Mouse (Mus musculus): Measurements from ENCODE around the gene Kdf1. TPM values are rescaled to one million over a fixed set of nuclear protein-coding genes. Genes with fewer than 3 reads are reported as not detected.

Gene Kdf1
- under 1 TPM in 1 of 2 experiments, not detected in 1; 0.37 TPM for total RNA-seq (2021)
- long read RNA-seq = 0 reads

DNA sequence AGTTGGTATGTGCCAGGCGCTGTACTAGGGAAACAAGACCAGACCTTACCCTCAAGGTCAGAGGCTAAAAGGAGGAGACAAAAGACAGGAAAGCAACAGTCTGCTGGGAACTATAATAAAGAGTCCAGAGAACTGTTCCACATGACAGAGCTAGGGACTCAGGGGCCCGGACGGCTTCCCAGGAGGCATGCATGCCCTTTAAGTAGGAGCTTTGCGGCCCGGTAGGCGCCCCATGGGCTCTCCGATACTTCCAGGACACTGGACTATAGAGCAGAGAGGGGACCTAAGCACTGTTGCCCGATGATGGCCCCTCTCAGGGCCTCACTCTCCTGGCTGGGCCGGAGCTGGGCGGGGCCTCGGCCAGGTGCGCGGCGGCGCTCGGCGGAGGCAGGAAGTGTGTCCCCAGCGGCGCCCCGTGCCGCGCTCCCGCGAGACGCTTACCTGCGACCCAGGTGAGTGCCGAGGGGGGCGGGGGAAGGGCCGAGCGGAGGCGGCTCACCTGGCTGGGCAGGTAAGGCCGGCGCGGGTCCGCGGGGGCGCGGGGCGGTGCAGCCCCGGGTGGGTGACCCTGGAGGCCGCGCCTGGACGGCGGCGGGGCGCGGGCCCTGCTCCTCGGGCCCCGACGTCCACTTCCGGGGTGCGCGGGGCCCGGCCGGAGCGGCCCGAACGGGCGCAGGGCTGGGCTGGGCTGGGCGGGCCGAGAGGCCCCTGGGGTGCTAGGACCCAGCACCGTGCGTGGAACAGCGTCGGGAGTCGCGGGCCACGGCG, at the start of gene Kdf1:
Gene Kdf1, plus strand, starts transcription at position 363 of the 768 bp plus-strand sequence.
- no peak for DNase-seq (ENCODE audit: low spot score in 2 of 2)

DNA sequence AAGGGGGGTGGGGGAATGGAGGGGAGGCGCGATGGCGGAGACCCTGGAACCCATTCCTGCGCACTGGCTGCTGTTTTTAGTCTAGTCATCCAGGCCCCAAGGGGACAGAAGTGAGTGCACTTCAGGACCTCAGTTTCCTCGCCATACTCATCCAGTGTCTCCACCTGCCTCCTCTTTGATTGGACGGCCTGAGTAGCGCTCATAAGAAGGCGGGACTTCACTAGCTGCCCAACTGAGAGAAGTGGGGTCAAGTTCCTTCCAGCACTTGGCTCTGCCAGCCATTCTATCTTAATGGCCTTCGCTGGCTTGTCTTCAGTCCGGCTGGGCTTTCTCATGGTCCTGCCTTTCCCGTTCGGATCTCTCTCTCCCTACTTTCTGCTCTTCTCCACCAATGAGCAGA, 49.6 kb upstream of the Kdf1 start:
- DNase-seq (ENCODE audit: low spot score in 2 of 2) = no peak

DNA sequence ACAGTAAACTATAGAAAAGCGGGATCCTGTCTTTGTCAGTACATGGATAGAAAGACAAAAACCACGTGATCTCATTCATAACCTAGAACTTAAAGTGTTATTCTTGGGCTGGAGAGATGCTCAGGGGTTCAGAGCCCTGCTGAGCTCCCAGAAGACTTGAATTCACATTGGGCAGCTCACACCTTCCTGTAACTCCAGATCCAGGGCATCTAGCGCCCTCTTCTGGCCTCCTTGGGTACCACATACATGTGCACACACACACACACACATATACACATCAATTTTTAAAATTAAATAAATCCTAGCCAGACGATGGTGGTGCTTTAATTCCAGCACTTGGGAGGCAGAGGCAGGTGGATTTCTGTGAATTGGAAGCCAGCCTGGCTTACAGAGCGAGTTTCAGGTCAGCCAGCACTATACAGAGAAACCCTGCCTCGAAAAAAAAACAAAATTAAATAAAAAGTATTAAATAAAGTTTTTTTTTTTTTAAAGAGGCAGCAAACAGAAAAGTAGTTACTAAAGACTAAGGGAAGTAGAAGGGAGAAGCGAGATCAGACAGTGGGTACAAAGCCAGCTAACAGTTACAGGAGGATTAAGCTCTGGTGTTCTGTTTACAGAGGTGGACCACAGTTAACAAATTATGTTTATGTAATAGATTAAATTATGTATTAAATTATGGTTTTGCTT, 47.5 kb upstream of the Kdf1 start:
- DNase-seq (ENCODE audit: low spot score in 2 of 2) = no peak

DNA sequence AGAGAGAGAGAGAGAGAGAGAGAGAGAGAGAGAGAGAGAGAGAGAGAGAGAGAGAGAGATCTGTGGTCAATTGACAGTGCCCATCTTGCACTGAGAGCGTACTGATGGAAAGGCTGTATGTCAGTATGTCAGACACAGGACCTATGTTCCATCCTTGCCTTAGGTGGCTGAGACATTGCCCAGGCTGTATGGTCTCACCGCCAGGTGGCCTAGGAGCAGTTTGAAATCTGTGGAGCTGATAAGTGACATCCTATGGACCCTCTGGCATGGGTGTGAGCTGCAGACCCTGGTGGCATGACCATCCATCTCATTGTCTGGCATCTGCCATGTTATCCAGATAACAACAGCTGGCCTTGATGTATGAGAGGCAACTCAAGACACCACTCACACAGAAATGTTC, 44.9 kb upstream of the Kdf1 start:
- no peak for DNase-seq (ENCODE audit: low spot score in 2 of 2)

DNA sequence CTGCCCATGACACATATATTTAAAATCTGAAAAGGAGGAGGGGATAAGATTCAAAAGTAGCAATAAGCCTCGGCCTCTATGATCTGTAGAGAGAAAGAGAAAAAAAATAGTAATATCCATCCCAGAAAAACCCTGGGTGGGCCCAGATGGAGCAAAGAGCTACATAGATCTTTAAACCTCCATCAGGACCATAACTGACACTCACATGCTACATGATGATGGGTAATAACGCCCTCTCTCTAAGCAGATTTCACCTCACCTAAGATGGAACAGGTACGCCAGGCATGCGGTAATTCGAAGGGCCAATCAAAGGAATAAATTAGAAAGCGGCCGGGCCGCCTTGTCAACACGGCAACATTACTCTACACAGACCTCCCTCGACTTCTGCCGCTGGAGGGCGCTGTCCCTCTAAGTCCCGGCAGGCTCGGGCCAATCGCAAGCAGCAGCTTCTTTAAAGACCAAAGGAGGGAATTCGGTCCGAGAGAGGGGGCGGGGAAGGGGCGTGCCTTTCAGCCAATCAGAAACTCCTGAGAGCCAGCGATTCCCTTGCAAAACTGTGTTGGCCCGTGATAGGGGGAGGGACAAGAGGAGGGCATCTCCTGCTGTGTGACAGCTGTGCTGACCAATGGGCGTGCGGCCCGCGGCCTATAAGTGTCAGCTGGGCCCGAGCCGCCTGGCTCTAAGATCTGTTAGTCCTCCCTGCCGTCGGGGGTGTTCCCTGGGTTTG, 39.1 kb upstream of the Kdf1 start, which contains the start of gene Tent5b:
Gene Tent5b, plus strand, starts transcription at position 675 of the 727 bp plus-strand sequence.
- DNase-seq (ENCODE audit: low spot score in 2 of 2) = peak; percentile 91 to 96

DNA sequence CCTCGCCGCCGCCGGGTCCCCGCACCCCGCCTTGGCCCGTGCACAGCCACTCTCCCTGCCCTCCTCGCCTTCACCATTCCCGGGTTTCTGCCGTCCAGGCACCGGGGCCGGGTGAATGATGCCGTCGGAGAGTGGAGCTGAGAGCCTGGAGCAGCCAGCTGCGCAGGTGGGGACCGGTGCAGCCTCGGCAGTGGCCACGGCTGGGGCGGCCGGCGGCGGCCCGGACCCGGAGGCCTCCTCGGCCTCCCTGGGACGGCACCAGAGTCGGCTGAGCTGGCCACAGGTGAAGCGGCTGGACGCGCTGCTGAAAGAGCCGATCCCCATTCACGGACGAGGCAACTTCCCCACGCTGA, 38.6 kb upstream of the Kdf1 start:
- DNase-seq (ENCODE audit: low spot score in 2 of 2) = no peak

DNA sequence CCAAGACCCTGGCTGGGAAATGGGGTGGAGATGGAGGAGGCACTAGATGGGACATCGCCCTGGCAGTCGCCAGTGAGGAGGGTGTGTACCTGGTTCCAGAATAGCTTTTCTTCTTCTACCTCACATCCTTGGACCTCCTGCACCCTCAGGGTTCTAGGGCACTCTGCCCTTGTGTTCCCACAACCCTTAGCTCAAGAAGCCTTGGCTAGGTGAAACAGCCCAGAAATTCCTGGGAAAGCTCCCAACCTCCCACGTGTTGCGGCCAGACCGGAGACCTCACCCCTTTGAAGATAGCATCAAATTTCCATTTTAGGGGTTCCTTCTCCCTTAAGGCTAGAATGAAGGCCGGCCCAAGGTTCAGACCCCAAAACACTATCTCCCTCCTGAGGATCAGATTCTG, 38.0 kb upstream of the Kdf1 start:
- DNase-seq (ENCODE audit: low spot score in 2 of 2) = no peak

DNA sequence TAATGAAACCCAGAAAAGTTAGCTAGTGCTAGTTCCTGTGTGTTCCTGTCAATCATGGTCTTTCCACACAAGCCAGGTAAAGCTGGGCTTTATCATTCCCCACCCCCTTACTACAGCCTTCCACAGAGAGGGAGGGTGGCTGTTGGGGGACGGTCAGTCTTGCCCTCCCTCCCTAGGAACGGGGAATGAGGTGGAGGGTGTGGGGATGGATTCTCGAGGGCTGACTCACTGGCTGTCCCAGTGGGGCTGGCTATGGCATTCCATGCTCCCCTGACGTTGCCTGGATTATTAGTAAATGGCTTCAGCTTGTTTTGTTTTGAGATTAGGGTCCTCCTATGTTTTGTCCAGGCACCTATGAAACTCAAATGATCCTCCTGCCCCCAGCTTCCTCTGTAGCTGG, 37.3 kb upstream of the Kdf1 start:
- DNase-seq (ENCODE audit: low spot score in 2 of 2) = no peak

DNA sequence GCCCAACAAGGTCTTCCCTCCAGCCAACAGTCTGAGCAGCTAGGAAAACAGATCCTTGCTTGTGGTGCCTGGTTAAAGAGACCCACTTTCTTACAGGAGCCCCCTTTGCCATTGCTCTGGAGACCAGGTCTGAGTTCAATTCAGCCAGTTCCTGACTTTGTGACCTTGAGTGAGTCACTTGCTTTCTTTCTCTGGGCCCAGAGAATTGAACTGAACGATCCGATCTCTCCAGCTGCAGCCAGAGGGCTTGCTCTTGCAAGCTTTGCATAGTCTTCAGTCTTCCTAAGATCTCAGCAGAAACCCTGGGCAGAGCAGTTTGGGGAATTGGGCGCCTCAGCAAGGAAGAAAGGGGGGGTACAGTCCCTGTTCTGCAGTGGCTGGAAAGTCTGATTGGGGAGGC, 36.3 kb upstream of the Kdf1 start:
- DNase-seq (ENCODE audit: low spot score in 2 of 2) = no peak

DNA sequence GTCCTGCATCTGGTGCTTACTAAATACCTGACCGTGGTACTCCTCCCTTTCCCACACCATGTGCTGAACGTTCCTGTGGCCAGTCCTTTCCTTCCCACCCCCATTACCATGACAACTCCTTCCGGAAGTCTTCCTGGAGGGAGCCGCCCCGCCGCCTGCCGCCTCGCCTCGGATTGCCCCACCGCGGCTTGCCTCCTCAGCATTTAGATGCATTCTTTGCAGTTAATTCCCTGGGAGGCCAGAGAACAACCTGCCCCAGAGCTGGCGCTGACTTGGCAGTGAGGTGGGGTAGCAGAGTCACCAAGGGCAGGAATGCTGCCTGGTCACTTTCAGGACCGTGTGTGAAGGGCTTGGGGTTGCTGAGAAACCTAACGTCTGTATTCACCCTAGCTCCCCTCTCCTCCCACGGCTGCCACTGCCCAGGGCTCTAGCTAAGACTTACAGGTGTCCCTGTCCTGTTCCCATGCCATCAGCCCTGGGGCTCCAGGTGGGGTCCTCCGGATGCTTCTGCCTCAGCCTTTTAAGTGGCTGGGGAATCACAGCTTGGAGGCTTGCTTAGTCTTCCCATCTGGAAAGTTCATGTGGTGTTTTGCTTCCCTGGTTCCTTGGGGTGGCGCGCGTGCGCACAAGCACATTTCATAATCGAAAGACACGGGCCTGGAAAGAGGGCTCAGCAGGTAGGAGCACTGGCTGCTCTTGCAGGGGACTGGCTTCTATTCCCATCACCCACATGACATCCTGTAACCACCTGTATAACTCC, 34.3 kb upstream of the Kdf1 start:
- peak in 1 of 2 experiments; percentile 51 for DNase-seq (ENCODE audit: low spot score in 2 of 2)

DNA sequence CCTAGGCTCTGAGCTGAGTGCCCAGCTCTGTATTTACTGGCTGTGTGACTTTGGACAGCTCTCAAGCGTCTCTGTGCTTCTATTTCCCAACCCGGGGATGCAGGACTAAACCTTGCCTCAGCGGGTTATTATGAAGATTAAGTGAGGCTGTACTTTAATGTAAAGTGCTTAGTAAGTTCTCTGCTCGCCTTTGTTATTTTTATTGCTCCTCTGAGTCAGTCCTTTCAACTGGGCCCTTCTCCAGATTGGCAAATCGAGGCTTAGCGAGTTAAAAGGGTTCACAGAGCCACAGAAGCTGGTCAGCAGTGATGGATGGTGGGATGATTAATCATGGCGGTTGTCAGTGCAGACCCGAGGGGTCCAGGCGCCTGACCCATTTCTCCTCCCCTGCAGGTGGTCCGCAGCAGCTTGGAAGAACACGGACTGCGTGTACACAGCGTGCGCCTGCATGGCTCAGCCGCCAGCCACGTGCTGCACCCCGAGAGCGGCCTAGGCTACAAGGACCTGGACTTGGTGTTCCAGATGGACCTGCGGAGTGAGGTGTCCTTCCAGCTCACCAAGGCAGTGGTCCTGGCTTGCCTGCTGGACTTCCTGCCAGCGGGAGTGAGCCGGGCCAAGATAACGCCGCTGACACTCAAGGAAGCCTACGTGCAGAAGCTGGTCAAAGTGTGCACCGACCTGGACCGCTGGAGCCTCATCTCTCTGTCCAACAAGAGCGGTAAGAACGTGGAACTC, 32.9 kb upstream of the Kdf1 start:
- DNase-seq (ENCODE audit: low spot score in 2 of 2) = no peak

DNA sequence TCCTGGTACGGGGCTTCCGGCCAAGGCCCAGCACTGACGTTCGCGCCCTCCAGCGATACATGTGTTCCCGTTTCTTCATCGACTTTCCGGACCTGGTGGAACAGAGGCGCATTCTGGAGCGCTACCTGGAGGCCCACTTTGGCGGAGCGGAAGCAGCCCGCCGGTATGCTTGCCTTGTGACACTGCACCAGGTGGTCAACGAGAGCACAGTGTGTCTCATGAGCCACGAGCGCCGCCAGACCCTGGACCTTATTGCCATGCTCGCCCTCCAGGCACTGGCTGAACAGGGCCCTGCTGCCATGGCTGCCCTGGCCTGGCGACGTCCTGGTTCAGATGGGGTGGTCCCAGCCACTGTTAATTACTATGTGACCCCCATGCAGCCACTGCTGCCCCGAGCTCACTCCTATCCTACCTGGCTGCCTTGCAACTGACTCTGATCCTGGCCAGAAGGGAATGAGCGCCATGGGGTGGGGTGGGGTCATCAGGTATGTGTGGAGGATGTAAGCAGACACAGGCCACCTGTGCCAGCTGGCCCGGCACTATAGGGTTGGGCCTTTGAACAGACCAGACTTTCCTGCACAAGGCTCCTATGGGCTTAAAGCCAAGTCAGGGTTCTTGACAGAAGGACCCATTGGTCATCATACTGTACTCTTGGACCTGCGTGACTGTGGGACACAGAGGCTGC, 31.9 kb upstream of the Kdf1 start:
- no peak for DNase-seq (ENCODE audit: low spot score in 2 of 2)

DNA sequence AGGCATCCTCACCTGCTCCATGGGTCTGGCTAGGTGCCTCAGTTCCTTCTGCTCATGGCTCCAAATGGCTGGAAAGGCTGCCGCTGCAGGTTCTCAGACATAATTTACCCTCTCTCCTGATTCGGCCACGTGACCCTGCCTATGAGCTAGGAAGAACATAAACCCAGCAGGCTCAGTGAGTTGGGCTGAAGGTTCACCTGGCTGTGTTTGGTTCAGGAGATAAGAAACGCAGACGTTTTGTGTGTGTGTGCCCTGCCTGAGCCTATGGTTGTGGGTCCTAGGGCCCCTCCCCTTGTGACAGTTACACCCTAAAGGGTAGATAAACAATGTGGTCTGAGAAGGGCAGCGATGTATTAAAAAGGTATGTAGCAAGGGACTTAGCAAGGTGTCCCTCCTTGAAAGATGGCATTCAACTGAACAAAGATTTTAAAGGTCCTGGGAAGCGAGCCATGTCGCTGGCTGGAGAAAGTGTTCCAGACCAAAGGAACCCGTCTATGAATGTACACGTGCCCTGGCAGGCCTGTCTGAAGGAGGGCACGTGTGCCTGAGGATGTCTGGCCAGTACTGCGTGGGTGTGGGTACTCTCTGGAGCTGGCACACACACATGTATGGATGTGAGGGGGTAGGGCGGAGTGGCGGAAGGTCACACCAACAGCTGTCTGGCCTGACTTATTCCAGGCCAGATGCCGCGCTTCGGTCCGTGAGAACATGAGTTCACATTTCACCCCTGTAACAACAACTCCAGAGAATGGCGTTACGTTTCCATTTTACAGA, 30.0 kb upstream of the Kdf1 start:
- DNase-seq (ENCODE audit: low spot score in 2 of 2) = no peak

DNA sequence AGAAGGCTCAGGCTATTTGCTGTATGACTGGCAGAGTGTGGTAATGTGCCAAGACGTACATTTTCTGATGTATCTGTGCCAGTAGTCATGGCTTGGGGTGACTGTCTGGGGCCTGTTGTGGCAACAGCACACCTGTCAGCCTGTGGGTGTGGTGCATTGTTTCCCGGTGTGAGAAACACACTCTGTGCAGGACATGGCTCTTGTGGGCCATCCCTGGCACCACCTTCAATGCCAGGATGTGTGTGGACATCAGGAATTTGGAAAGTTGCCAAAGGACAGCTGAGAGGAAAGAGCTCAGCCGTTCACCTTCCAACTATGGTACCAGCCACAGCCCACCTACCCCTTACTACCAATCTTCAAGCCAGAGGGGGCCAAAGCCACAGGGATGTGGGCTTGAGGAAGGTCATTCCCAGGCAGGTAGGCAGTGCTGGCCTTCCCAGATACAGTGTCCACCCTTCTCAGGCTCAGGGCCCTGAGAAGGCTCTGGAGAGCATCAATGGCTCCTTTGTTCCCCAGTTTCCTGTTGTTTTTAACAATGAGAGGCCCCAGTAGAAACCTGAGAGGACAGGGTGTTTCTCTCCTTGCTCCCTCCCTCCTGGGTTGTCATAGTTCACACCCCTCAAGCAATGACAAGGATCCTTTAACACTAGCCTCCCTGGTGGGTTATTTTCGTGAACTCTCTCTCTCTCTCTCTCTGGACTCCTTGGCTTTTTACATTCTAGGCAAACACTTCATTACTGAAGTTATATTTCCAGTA, 29.1 kb upstream of the Kdf1 start:
- DNase-seq (ENCODE audit: low spot score in 2 of 2) = no peak

DNA sequence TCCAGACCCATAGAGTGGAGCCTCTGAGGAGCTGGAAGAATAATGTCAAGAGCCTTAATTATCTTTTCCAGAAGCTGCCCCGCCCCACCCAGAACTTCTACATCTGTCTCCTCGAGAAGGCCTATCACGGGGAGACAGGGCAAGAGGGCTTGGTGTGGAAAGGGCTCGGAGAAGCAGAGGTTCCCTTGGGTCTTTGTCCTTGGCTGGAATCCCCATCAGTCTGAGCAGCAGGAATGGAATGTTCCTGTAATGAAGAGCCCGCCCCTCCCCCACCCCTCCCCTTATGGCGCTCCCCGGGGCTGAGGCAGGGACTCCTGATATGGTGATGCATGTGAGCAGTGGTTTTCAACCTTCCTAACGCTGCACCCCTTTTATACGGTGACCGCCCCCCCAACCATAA, 27.0 kb upstream of the Kdf1 start:
- DNase-seq (ENCODE audit: low spot score in 2 of 2) = no peak

DNA sequence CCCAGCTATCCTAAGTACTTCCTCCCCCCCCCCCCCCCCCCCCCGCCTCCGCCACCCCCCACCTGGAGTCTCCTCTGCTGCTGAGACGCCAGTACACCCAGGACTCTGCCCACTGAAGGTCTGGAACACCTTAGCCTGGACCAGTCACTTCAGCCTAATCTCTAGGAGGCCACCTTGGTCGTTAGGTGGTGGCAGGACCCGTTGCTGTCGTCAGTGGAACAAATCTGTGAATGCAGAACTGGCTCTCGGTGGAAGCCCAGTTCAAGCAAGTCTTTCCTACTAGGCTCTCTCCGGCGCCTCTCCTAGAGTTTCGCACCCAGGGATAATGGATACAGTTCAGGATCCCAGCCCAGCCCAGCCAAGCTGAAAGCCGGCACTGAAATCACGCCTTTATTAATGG, 24.9 kb upstream of the Kdf1 start:
- no peak for DNase-seq (ENCODE audit: low spot score in 2 of 2)

DNA sequence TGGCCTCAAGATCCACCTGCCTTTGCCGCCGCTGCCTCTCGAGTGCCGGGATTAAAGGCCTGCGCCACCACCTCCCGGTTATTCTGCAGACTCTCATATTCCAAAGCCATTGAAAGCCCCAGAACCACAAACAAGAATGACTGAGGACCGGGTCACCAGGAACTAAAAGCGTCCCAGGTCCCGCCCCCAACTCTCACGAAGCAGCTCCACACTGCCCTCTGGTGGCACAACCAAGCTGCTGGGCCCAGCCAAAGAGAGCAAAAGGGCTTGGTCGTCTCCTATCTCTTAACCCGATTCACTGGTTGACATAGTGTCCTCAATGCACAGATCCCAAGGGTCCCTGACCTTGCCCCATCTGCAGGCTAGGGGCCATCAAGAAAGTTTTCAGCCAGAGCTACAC, 24.3 kb upstream of the Kdf1 start:
- DNase-seq (ENCODE audit: low spot score in 2 of 2) = peak; percentile 68 to 88

DNA sequence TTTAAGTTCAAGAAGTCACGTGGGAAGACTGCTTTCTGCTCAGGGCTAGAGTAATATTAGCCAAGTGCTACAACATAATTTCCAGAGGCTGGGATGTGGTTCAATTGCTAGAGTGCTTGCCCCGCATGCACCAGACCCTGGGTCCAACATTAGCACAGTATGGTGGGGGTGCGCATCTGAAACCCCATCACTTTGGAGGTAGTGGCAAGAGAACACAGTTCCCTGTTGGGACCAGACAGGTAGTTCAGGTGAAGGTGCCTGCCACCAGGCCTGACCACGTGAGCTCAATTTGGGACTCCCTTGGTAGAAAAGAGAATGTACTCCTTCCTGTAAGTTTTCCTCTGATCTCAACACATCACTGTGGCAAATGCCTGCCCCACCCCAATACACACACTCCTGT, 23.9 kb upstream of the Kdf1 start:
- no peak for DNase-seq (ENCODE audit: low spot score in 2 of 2)

DNA sequence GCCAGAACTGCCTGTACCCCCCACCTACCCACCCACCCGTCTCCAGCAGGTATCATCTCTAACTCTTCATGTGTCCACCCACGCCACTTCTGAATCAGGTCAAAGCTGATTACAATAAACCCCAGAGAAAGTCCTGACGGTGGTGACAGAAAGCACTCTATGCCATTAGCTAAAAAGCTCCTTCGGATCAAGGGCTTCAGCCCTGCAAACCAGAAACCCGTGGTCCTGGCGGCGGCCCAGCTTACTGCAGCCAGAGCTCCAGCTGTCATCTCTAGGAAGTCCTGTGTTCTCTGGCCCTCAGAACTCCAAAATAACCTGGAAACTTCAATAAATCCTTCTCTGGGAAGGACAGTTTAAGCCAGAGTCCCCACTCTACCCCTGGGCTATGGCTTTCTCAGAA, 23.1 kb upstream of the Kdf1 start:
- DNase-seq (ENCODE audit: low spot score in 2 of 2) = no peak

Data from layer of hippocampus, adult 18-20 months (tissue).